Mouse (Mus musculus): ENCODE results near the gene Gm21188. TPM values are rescaled to one million over a fixed set of nuclear protein-coding genes. Genes with fewer than 3 reads are reported as not detected.
"Not testable (repeated sequence)": the region's sequence is repeated elsewhere in the genome, so short reads cannot be mapped to it uniquely, and the experiment has no call there.

Gene Gm21188
- total and polyA plus RNA-seq, 3 experiments, result not detected

- not testable (repeated sequence) for DNase-seq (ENCODE audit: low read depth, low spot score); H3K27ac ChIP-seq (ENCODE audit: control insufficient read depth, low read depth, low read length); H3K36me3 ChIP-seq (ENCODE audit: control insufficient read depth in 1 of 2, insufficient read depth in 2 of 2, low read length in 2 of 2); H3K4me1 ChIP-seq (ENCODE audit: control insufficient read depth in 1 of 2, insufficient read depth in 2 of 2, low read length in 2 of 2); H3K9ac ChIP-seq (ENCODE audit: control insufficient read depth, low read depth, low read length, poor library complexity, severe bottlenecking); H3K4me3 ChIP-seq (ENCODE audit: control insufficient read depth in 1 of 2, insufficient read depth in 1 of 2, low read depth in 2 of 2, low read length in 2 of 2); H3K79me2 ChIP-seq (ENCODE audit: control insufficient read depth, insufficient read depth, low read length, poor library complexity); H3K9me3 ChIP-seq (replicated peaks; ENCODE audit: insufficient read depth, low read length); H3K27me3 ChIP-seq (ENCODE audit: control insufficient read depth in 1 of 2, insufficient read depth in 2 of 2, low read length in 2 of 2)
Observed at GRCm38 (mm10) chr13:119991917-119992496, 60.0 kb downstream of the Gm21188 start.

- H3K27ac ChIP-seq (ENCODE audit: control insufficient read depth, low read depth, low read length); H3K79me2 ChIP-seq (ENCODE audit: control insufficient read depth, insufficient read depth, low read length, poor library complexity); H3K9ac ChIP-seq (ENCODE audit: control insufficient read depth, low read depth, low read length, poor library complexity, severe bottlenecking); H3K4me1 ChIP-seq (ENCODE audit: control insufficient read depth in 1 of 2, insufficient read depth in 2 of 2, low read length in 2 of 2); H3K4me3 ChIP-seq (ENCODE audit: control insufficient read depth in 1 of 2, insufficient read depth in 1 of 2, low read depth in 2 of 2, low read length in 2 of 2); H3K9me3 ChIP-seq (replicated peaks; ENCODE audit: insufficient read depth, low read length); DNase-seq (ENCODE audit: low read depth, low spot score); H3K27me3 ChIP-seq (ENCODE audit: control insufficient read depth in 1 of 2, insufficient read depth in 2 of 2, low read length in 2 of 2); H3K36me3 ChIP-seq (ENCODE audit: control insufficient read depth in 1 of 2, insufficient read depth in 2 of 2, low read length in 2 of 2): not testable (repeated sequence)
Observed at GRCm38 (mm10) chr13:119991264-119991663, 60.7 kb downstream of the Gm21188 start.

Other genes starting within 250 kb of the Gm21188 start
- gene AF067063, start 222.0 kb downstream of the Gm21188 start, total RNA-seq (2012; rRNA removed), result not detected in 2 replicates
- not detected for gene AF067063, start 222.0 kb downstream of the Gm21188 start, polyA plus RNA-seq (2012; ENCODE audit: insufficient read depth in 1 of 2, insufficient read length in 2 of 2, low read depth in 1 of 2, low replicate concordance in 2 of 2, missing spikeins in 1 of 2)
- gene D13Ertd608e, start 216.2 kb downstream of the Gm21188 start, total RNA-seq (2012; rRNA removed), result not detected in 2 replicates
- not detected for gene D13Ertd608e, start 216.2 kb downstream of the Gm21188 start, polyA plus RNA-seq (2012; ENCODE audit: insufficient read depth in 1 of 2, insufficient read length in 2 of 2, low read depth in 1 of 2, low replicate concordance in 2 of 2, missing spikeins in 1 of 2)
- not detected in 2 replicates for gene Tcstv1, start 157.4 kb downstream of the Gm21188 start, total RNA-seq (2012; rRNA removed)
- gene Tcstv1, start 157.4 kb downstream of the Gm21188 start, polyA plus RNA-seq (2012; ENCODE audit: insufficient read depth in 1 of 2, insufficient read length in 2 of 2, low read depth in 1 of 2, low replicate concordance in 2 of 2, missing spikeins in 1 of 2), result not detected
- gene Gm21761, start 122.9 kb downstream of the Gm21188 start, total RNA-seq (2012; rRNA removed), result not detected in 2 replicates
- gene Gm21761, start 122.9 kb downstream of the Gm21188 start, polyA plus RNA-seq (2012; ENCODE audit: insufficient read depth in 1 of 2, insufficient read length in 2 of 2, low read depth in 1 of 2, low replicate concordance in 2 of 2, missing spikeins in 1 of 2), result not detected
- gene B020031M17Rik, start 101.4 kb downstream of the Gm21188 start, total RNA-seq (2012; rRNA removed), result not detected in 2 replicates
- not detected for gene B020031M17Rik, start 101.4 kb downstream of the Gm21188 start, polyA plus RNA-seq (2012; ENCODE audit: insufficient read depth in 1 of 2, insufficient read length in 2 of 2, low read depth in 1 of 2, low replicate concordance in 2 of 2, missing spikeins in 1 of 2)
- not detected in 2 replicates for gene Gm36079, start 25.2 kb downstream of the Gm21188 start, total RNA-seq (2012; rRNA removed)
- gene Gm36079, start 25.2 kb downstream of the Gm21188 start, polyA plus RNA-seq (2012; ENCODE audit: insufficient read depth in 1 of 2, insufficient read length in 2 of 2, low read depth in 1 of 2, low replicate concordance in 2 of 2, missing spikeins in 1 of 2), result not detected
- gene Gm20767, start 88.1 kb upstream of the Gm21188 start, total RNA-seq (2012; rRNA removed), result not detected in 2 replicates
- not detected for gene Gm20767, start 88.1 kb upstream of the Gm21188 start, polyA plus RNA-seq (2012; ENCODE audit: insufficient read depth in 1 of 2, insufficient read length in 2 of 2, low read depth in 1 of 2, low replicate concordance in 2 of 2, missing spikeins in 1 of 2)
- not detected in 2 replicates for gene Gm21818, start 120.2 kb upstream of the Gm21188 start, total RNA-seq (2012; rRNA removed)
- gene Gm21818, start 120.2 kb upstream of the Gm21188 start, polyA plus RNA-seq (2012; ENCODE audit: insufficient read depth in 1 of 2, insufficient read length in 2 of 2, low read depth in 1 of 2, low replicate concordance in 2 of 2, missing spikeins in 1 of 2), result not detected
- not detected in 2 replicates for gene Gm21762, start 163.8 kb upstream of the Gm21188 start, total RNA-seq (2012; rRNA removed)
- gene Gm21762, start 163.8 kb upstream of the Gm21188 start, polyA plus RNA-seq (2012; ENCODE audit: insufficient read depth in 1 of 2, insufficient read length in 2 of 2, low read depth in 1 of 2, low replicate concordance in 2 of 2, missing spikeins in 1 of 2), result not detected
- not detected in 2 replicates for gene Gm21731, start 186.9 kb upstream of the Gm21188 start, total RNA-seq (2012; rRNA removed)
- not detected for gene Gm21731, start 186.9 kb upstream of the Gm21188 start, polyA plus RNA-seq (2012; ENCODE audit: insufficient read depth in 1 of 2, insufficient read length in 2 of 2, low read depth in 1 of 2, low replicate concordance in 2 of 2, missing spikeins in 1 of 2)
- not detected in 2 replicates for gene AF067061, start 210.9 kb upstream of the Gm21188 start, total RNA-seq (2012; rRNA removed)
- gene AF067061, start 210.9 kb upstream of the Gm21188 start, polyA plus RNA-seq (2012; ENCODE audit: insufficient read depth in 1 of 2, insufficient read length in 2 of 2, low read depth in 1 of 2, low replicate concordance in 2 of 2, missing spikeins in 1 of 2), result not detected
- not detected in 2 replicates for gene BC147527, start 248.2 kb upstream of the Gm21188 start, total RNA-seq (2012; rRNA removed)
- gene BC147527, start 248.2 kb upstream of the Gm21188 start, polyA plus RNA-seq (2012; ENCODE audit: insufficient read depth in 1 of 2, insufficient read length in 2 of 2, low read depth in 1 of 2, low replicate concordance in 2 of 2, missing spikeins in 1 of 2), result not detected

All from MEL (cell line).